Mouse (Mus musculus): ENCODE results near the gene Lbx1. TPM values are rescaled to one million over a fixed set of nuclear protein-coding genes. Genes with fewer than 3 reads are reported as not detected.

The Lbx1 gene
- total RNA-seq, 2 experiments from 2014 or later, result not detected

DNA sequence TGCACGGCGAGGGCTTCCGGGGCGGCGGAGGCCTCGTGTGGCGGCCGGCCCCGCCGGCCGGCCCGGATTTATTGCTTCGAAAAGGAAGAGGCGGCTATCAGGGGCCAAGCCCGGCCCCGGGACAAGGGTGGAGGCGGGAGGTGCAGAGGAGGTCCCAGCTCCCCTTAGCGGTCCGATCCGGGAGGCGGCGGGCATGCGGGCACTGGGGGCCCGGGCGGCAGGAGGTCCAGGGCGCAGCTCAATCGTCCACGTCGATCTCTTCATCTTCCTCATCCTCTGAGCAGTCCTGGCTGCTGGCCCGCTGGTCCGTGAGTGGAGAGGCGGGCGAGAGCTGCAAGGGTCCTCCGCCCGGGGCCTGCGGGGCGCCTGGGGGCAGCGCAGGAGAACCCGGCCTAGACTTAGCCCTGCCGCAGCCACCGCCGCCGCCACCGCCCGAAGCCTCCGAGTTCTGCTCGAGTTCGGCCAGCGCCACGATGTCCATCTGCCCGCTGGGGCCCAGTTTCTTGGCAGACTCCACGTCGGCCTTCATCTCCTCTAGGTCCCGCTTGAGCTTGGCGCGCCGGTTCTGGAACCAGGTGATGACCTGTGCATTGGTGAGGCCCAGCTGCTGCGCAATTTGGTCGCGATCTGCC lies 2.0 kb downstream of the Lbx1 start:
- no peak for DNase-seq

DNA sequence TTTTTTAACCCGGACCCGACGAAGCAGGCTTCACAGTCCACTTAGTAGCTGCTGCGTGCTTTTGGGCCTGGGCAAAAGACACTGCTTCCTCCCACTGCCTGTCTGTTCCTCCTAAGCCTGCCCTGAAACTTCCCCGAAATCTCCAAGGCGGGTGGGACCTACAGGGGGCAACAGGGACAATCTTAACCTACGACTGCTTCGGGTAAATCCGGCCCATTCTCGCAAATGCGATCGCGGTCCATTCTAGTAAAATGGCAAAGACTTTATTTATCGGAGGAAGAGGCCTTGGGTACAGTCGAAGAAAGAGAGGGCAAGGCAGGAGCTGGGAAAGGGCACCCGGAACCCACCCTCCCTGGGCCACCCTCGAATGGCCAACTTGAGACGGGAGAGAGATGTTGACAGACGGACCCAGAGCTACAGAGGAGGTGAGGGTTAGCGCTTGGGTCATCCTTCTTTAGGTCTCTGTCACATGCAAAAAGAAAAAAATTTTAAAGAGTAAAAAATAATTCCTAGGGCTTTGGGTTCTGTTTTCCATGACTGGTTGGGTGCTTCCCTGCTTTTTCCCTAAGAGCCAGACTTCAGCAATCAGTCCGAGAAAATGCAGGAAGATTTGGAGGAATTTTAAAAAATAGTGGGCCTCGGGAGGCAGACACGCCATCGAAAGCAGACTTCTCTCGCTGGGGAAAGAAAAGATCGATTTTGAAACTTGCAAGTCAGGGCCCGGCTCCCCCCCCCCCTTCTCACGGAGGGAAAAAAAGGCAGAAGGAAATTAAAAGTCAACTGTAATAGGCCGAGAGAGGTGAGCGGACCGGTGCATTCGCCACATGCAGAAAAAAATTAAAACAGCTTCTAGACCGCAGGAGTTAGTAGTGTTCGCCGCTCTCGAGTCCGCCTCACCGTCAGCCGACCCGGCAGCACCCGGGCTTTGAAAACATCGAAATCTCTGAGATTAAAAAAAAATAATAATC lies 2.9 kb downstream of the Lbx1 start:
- no peak for DNase-seq

DNA sequence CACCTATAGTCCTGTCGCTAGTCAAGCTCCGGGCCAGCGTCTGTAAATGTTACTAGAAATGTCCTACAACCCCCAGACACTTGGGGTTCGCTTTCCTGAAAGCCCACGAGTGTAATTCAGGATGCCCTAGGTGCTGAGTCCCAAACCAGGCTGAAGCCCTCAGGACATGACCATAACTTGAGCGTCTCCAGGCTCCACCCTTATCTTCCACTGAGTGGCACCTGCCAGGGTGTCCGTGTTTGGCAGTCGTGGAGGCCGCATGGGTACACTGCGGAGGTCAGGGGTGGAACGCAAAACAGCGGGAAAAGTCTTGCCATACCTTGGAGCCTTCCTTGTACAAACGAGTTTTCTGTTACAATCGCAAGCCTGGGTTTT lies 3.6 kb downstream of the Lbx1 start:
- no peak for DNase-seq

DNA sequence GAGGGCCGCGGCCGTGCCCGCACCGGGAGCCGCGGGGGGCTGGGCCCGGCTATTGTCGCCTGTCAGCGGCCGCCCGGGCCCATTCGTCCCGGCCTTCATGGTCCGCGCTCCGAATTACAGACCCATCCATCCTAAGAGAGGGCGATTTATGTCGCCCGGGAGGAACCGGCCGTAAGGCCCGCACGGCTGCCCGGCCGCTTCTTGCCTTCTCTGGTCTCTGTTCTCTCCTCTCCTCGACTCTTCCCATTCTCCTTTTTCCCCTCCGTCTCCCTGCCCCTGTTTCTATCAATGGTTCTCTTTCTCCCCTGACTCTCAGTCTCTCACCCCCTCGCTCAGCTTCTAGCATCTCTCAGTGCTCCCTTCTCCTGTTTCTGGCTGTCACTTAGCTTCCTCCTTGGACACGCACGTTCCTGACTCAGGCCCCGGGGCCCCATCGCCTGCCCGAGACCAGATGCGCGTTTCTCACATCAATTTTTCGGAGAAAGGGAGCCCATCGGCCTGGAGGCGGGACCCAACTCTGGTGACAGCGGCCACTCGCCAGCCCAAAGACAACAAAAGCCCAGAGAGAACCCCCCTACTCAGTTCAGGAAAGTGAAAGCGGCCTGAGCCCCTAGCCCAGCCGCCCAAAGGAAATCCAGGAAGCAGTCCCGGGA lies 4.1 kb downstream of the Lbx1 start:
- no peak for DNase-seq

DNA sequence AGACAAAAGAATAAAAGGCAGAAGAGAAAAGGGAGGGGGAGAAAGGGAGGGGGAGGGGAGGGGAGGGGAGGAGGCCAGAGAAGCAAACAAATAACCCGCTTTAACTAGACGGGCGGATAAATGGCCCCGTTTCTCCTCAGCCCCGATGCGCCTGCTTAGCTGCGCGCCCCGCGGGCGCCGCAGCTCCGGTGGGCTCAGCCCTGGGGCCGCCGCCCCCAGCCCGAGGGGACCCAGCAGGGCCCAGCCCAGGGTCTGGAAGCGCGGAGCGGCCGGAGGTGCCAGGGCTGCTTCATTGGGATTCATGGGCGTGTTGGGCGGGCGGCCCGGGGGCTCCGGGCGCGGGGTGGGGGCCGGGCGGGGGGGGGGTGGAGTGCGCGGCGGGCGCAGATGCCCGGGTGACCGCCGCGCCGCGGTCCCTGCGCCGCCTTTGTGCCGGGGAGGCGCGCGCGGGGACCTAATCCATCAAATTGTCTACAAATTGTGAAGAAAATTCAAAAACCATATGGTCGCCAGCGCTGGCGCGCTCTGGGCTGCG lies 4.7 kb downstream of the Lbx1 start:
- DNase-seq, result no peak

DNA sequence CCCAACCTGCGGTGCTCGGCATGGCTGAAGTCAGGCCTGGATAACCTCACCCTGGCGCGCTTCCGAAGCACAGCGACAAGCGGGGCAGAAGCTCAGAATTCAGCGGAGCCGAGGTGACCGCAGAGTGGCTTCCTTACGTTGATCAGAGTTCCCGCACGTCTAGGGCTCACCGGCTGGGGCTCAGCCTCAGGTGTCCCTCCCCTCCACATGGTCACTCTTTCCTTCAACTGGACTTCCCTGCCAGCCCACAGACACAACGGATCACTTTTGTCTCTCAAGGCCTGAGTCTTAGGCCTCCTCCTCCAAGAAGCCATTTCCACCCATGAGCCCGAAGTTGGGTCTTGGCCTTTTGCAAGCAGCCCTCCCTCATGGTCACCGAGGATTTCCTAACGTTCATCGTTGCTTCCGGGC lies 5.4 kb downstream of the Lbx1 start:
- no peak for DNase-seq

DNA sequence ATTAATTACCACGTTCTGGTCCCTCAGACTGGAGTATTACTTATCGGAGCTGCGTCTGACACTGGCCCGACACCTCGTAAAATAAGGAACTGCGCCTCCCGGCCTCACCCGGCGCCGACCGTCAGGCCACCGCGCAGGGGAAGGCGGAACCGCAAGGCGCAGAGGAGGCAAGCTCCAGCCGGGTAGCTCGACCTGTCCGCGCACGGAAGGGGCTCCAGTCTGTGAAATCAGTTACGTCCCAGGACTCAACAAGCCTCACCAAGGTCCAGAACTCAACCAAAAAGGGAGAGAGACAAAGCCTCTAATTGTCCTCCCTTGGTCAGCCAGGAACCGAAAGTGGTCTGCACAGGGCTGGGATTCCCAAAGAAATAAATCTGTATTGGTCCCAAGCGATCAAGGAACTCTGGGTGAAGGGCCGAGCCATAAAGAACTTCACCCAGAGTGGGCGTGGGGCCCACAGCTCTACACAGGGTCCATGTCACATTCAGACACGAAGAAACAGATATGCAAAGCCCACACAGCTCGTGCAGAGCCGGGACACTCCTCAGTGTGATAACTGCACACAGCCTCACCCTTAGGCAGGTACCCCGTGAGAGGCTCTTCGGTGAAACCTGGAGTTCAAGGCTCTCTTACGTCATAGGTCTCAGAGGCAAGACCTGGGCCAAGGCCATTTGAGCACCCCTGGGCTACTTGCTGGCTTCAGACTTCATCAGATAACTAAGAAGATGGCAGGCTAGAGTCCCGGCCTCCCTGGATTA lies 6.1 kb downstream of the Lbx1 start:
- DNase-seq, result peak; percentile 40

DNA sequence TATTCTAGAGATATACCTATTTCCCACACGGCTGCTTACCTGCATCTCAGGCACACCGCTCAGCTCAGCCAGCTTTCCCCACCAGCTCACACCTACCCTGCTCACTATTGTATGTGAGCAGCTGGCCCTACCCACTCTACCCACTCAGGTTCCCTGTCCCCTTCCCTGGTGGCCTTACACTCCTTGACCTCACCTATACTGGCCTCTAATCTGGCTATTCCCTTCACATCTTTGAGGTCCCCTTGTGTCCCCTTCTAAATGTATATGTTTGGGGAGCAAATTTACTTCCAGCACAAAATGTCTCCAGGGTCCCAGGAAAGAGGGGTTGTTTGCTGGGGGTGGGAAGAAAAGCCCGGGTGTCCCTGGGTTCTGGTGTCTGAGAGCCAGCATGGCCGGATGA lies 6.8 kb downstream of the Lbx1 start:
- DNase-seq, result no peak

DNA sequence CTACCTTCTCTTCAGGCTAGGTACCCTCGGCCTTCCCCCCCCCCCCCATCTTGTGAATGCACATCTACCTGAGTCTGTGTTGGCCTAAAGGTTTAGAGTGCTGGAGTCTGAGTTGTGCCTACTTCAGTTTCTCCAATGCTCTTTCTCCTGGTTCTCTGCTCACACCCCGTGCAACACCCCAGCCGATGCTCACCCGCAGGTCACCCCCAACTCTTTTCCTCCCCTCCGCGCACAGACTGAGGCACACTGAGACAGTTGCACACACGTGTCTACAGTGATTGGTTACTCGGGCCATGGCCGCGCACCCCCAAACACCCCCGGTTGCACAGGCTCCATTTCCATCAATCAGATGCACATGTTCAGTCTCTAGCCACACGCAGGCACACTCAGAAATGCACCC lies 7.5 kb downstream of the Lbx1 start:
- no peak for DNase-seq

DNA sequence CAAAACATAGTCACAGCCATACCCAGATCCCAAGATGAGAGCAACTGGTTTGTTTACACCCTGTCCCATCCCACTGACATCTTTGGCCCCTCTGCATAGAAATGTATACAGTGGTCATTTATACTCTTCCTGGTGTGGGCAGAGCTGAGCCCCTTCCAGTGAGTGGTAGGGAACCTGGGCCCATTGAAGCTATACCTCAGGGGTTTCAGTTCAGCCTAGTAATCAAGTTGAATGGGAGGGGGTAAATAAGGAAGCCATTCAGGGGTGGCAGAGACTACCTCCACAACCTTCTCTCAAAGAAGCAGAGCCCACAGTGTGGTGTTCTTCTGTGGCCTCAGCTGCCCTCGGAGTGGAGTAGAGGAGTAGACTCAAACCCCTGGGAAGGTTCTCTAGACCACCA lies 7.9 kb downstream of the Lbx1 start:
- no peak for DNase-seq

DNA sequence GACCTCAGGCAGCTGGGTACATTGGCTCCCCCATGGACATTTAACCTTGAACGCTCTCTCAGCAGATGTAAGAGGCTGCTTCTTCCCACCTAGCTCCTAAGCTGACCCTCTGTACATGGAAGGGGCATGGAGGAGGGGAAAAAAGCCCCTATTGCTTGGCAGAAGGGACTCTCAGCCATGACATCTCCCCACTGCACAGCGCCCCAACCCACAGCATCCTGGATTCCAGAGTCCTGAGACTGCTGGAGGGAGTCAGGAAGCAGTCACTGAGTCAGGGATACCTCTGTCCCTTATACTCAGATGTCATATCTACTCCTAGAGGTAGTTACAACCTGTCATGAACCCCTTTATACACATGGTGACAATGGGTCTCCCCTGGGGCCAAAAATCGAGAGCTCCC lies 8.6 kb downstream of the Lbx1 start:
- no peak for DNase-seq

DNA sequence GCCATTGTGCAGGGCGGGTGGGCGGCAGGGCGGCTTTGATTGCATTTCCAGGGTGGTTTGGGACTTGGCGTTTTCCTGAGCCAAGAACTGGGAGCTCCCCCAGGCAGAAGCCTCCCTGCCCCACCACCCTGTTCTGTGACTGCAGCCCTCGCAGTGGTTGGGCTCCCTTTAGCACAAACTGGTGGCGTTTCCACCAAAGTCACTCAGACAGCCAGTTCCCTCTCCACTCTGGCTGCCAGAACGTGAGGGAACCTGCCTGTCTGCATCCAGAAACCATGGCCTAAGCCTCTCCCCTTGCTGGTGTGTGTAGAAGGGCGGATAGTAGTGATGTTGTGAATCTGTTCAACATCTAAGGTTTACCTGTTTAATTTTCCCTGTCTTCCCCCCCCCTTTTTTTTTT lies 9.4 kb downstream of the Lbx1 start:
- DNase-seq, result no peak

DNA sequence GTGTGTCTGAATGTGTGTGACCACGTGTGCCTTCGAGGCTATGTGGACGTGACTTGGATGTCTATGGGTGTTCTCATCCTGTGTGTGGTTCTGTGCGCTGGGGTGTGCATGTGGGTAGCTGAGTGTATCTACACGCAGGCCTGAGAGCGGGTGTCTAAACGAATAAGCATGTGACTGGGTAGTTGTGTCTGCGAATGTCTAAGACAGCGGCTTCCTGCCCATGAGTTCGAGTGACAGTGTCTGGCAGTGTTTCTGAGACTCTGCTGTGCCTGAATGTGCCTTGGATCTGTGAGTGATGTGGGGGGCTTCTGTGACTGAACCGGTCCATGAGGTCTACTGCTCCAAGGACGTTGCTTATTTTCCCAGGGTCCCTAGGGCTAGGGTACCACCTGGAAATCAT lies 10.5 kb downstream of the Lbx1 start:
- DNase-seq, result no peak

DNA sequence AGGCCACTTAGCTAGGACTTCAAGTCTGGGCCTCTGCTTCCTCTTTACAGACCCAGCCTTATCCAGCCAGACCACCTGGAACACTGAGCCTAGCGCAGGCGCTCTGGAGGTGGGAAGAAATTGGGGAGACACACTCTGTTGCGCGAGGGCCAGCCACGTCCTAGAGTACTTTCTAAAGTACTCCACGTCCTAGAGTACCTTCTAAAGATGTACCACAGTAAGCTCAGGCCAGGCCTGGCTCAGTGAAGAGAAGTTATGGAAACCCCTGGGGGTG lies 11.4 kb downstream of the Lbx1 start:
- DNase-seq, result no peak

DNA sequence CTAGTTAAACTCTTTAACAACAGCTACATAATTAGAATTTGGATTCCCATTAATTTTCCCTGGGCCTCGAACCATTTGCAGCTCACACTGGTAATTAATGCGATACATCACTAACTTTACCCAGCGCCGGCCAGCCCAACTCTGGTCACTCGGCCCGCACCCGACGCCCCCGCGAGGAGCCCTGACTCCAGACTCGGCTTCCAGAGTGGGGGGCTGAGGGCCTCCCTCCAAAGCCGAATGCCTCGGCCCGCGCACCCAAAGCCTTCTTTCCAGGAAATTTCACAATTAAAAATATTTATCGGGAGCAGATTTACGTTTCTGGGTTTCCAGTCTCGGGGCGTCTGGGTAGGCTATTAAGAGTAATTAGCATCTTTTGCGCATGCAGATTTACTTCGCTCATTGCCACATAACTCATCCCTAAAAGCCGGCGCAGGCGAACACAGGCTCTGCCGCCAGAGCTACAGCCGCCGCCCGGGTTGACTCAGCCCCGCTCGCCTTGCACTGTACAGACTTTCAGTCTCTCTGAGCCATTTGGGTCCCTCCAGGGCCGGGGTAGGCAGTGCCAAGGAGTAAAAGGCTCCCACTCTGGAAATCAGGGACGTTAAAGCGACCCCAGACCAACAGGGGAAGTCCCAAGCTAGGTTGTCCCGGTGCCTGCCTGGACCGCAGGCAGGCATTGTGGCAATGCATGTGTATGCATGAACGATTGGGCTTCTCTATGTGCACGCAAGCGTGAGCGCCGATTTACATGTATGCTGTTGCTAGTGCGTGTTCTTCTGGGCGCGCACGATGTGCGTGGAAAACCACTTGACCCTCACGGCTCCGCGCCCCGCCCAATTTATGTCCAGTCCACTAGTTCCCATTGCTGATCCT lies 12.0 kb downstream of the Lbx1 start:
- DNase-seq, result no peak

DNA sequence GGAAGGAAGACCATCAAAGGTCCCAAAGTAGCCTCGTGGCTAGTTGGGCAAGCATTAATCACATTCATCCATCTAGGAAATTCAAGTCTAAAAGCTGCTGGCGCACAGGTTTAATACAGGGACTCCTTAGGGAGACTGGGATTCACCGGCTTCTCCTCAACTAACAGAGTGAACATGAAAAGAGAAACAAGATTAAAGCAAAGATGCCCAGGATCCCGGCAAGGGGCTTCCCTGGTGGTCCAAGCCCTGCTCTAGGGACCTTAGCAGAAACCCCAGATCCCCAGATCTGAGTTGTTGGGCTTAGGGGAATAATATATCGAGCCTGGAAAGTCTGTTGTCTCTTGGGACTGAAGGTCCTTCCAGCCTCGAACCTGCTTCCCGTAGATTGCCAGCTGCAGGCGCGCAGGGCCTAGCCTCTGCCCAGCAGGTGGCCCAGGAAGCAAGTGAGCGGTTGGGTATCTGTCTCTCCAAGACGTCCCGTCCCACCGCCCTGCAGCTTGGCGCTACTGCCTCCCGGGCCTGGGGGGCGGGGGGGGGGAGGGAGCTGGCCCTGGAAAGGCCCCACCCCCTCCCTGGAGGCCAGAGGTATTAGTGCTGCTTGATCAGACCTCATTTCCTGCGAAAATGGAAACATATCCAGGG lies 13.3 kb downstream of the Lbx1 start:
- DNase-seq, result no peak

DNA sequence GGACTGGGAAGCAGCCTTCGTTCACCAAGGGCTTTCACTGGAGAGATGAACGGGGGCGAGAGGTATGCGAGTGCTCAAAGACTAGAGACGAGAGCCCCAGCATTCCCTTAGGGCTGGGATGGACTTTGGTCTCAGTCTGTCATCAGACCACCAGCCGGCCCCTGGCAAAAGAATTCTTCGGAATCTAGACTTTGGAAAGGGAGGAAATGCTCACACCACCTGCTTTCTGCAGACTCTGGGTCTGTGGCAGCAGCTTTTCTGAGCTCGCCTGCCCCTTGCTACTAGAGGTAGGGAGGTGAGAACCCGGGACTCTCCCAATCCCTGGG lies 14.2 kb downstream of the Lbx1 start:
- no peak for DNase-seq

DNA sequence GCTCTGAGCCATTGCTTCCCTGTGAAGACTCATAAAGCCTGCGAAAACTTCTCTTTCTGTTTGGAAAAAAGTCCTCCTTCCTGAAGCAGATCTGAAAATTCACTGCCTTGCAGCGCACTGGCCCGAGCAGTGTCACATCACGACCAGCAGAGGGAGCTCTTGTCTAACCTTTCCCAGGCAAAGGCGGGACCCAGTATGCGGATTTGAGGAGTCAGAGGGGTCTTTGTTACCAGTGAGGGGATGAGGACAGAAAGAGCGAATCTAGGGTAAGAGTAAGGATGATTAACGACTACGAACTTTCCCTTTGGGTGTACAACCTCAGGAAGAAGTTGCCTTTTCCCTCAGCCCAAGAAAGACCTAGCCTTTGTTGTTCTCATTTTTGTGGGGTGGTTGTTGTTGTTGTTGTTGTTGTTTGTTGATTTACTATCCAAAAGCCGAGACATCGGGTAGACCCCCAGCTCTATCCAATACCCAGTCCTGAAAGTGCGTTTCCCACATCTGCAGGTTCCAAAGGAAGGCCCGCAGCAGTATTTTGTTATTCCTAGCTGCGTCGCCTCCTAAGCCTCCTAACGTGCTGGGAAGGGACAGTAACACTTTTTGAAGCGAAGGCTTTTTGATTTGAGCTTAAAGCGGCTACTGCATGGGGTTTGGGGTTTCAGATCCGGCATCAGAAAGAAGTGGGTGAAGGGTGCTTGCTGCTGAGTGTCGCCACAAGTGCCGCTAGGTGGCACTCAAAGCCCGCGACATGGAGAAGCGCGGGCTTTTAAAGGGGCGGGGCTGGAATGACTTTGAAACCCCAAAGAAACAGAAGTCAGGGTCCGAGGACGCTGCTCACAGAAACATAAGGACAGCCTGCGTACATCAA lies 14.8 kb downstream of the Lbx1 start:
- DNase-seq, result peak; percentile 87

DNA sequence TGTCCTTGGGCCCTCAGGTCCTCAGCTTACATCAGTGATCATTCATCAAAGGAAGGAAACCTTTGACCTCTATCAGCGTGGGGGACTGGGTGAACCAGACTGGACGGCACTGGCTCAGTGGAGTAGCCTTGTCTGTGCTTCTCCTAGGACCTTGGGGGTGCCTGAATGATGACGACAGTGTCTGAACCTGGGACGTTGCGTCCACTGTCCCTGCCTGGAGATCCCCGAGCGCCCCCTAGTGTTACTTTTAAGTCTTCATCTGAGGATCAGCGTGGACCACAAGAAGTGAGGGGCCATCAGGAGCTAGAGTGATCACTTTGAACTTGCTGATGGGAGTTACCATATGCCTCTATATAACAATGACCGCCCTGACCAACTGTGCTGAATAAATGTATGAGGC lies 19.4 kb downstream of the Lbx1 start:
- peak; percentile 70 for DNase-seq

DNA sequence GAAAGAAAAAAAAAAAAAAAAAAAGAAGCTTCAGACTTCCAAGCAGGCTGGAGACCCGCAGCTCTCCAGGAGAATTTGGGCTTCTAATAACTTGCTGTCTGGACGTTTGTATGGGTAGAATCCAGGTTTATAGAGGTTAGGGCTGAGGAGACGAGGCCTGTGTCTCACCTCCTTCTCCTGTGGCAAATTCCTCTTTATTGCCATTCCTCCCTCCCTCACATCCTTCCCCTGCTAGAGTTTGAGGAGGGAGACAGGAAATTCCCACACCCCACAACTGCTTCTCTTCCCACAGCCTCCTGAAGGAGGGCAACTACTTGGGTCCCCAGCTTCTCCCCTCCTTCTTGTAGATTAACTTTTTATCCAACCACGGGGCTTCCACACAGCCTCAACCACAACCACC lies 20.2 kb downstream of the Lbx1 start:
- no peak for DNase-seq
